Comparison of ENCODE assay signal across 20 mouse cellular contexts in genomic region chr3:82261976-82262375, GRCm38 (mm10).
DNase-seq lines count a peak whose midpoint lies in the region; ATAC-seq and TF ChIP-seq lines count a peak whose summit lies in the region.
"Had no signal": no experiment of that assay in that cellular context is flagged by ENCODE, and none has a peak within 500 bp of the region (broad histone marks: within the 10 kb centered on the region; RNA-seq: fewer than 3 reads in every experiment).

No protein-coding gene starts in this region.

- TF ChIP-seq CTCF in lung, embryonic 14.5 days (IDR thresholded peaks at IDR 0.05; ENCODE audit: low read depth): no peak

- no peaks in the 10 kb centered on the region for H3K27me3 ChIP-seq in lung, embryonic 14.5 days (ENCODE audit: insufficient read depth, low read length)
- no peaks in the 10 kb centered on the region for H3K27me3 ChIP-seq in kidney, embryonic 15.5 days
- no peaks in the 10 kb centered on the region for H3K27me3 ChIP-seq in stomach, embryonic 15.5 days (replicated peaks)
- H3K27me3 ChIP-seq: CH12.LX; embryonic facial prominence, embryonic 15.5 days; limb, embryonic 13.5 days; midbrain, embryonic 15.5 days had no signal

- intact Hi-C loops in heart, postnatal 25 days (cut with DNase I): no loop called here

- H3K27ac ChIP-seq in lung, embryonic 14.5 days (ENCODE audit: low read depth): peak overlapping the region; percentile 4; the same call in 1 of the 2 replicates
- peak overlapping the region; percentile 82; the same call in 1 of the 2 replicates for H3K27ac ChIP-seq in kidney, embryonic 15.5 days
- H3K27ac ChIP-seq in stomach, embryonic 15.5 days: no peak overlapping the region
- H3K27ac ChIP-seq: embryonic facial prominence, embryonic 15.5 days; forebrain, embryonic 10.5 days; gastrocnemius, adult 2 months; limb, embryonic 13.5 days; midbrain, embryonic 15.5 days had no signal

- ATAC-seq in lung, embryonic 14.5 days (ENCODE audit: insufficient read depth): peak; percentile 70
- peak; percentile 75 for ATAC-seq in kidney, embryonic 15.5 days (replicated peaks; ENCODE audit: low FRiP score)
- ATAC-seq in stomach, embryonic 15.5 days (ENCODE audit: insufficient read depth, low FRiP score, low read depth): peak; percentile 43; the same call in 1 of the 2 replicates
- ATAC-seq: liver, postnatal 0 days; midbrain, embryonic 15.5 days had no signal

- H3K9me3 ChIP-seq in lung, embryonic 14.5 days (ENCODE audit: low read depth, low read length): no peaks in the 10 kb centered on the region
- no peaks in the 10 kb centered on the region for H3K9me3 ChIP-seq in kidney, embryonic 15.5 days (replicated peaks)
- no peaks in the 10 kb centered on the region for H3K9me3 ChIP-seq in stomach, embryonic 15.5 days
- H3K9me3 ChIP-seq: embryonic facial prominence, embryonic 15.5 days; forebrain, embryonic 10.5 days; limb, embryonic 13.5 days; midbrain, embryonic 15.5 days had no signal

- no peak overlapping the region for H3K4me2 ChIP-seq in lung, embryonic 14.5 days
- no peak overlapping the region for H3K4me2 ChIP-seq in kidney, embryonic 15.5 days
- no peak overlapping the region for H3K4me2 ChIP-seq in stomach, embryonic 15.5 days
- H3K4me2 ChIP-seq: embryonic facial prominence, embryonic 15.5 days; limb, embryonic 13.5 days; midbrain, embryonic 15.5 days had no signal

- 0 out of 2 replicates have a peak, but pooled peaks cover 4% of the 10 kb centered on the region for H3K4me1 ChIP-seq in lung, embryonic 14.5 days (ENCODE audit: insufficient read depth)
- peaks cover 4% of the 10 kb centered on the region for H3K4me1 ChIP-seq in kidney, embryonic 15.5 days
- no peaks in the 10 kb centered on the region for H3K4me1 ChIP-seq in stomach, embryonic 15.5 days
- H3K4me1 ChIP-seq: embryonic facial prominence, embryonic 15.5 days; forebrain, embryonic 10.5 days; limb, embryonic 13.5 days; midbrain, embryonic 15.5 days had no signal

- no peaks in the 10 kb centered on the region for H3K36me3 ChIP-seq in lung, embryonic 14.5 days (ENCODE audit: insufficient read depth)
- H3K36me3 ChIP-seq in kidney, embryonic 15.5 days: no peaks in the 10 kb centered on the region
- H3K36me3 ChIP-seq in stomach, embryonic 15.5 days: no peaks in the 10 kb centered on the region
- H3K36me3 ChIP-seq: embryonic facial prominence, embryonic 15.5 days; forebrain, embryonic 10.5 days; limb, embryonic 13.5 days; midbrain, embryonic 15.5 days had no signal

- no peak overlapping the region for H3K9ac ChIP-seq in lung, embryonic 14.5 days
- H3K9ac ChIP-seq in kidney, embryonic 15.5 days: no peak overlapping the region
- no peak overlapping the region for H3K9ac ChIP-seq in stomach, embryonic 15.5 days
- H3K9ac ChIP-seq: embryonic facial prominence, embryonic 15.5 days; limb, embryonic 13.5 days; liver, postnatal 0 days; midbrain, embryonic 15.5 days had no signal

- 38% methylated on average over 3 of the region's 3 CpGs for WGBS in lung, embryonic 14.5 days
- WGBS in kidney, embryonic 15.5 days: 53% methylated on average over 3 of the region's 3 CpGs
- 46% methylated on average over 3 of the region's 3 CpGs for WGBS in stomach, embryonic 15.5 days

- H3K4me3 ChIP-seq in lung, embryonic 14.5 days (ENCODE audit: low read depth, low read length): no peak overlapping the region
- no peak overlapping the region for H3K4me3 ChIP-seq in kidney, embryonic 15.5 days (replicated peaks)
- no peak overlapping the region for H3K4me3 ChIP-seq in stomach, embryonic 15.5 days (replicated peaks)
- H3K4me3 ChIP-seq: embryonic facial prominence, embryonic 15.5 days; forebrain, embryonic 10.5 days; gastrocnemius, adult 2 months; heart, adult 2 months; limb, embryonic 13.5 days; midbrain, embryonic 15.5 days had no signal

- DNase-seq in heart, adult 11 months: peak; percentile 91
- DNase-seq in heart, postnatal 25 days (ENCODE audit: low spot score): no peak
- peak; percentile 68 for DNase-seq in lung, embryonic 14.5 days
- no peak for DNase-seq in lung, postnatal 4 days
- no peak for DNase-seq in yolk sac, embryonic 10.5 days (ENCODE audit: low spot score)
- DNase-seq in thymus, postnatal 0 days (ENCODE audit: low spot score): no peak
- DNase-seq: cerebellum, adult 9-10 months; gastrocnemius, adult 2 months; liver, postnatal 0 days; retina, postnatal 1 day; right cerebral cortex, postnatal 4 days; thymus, adult 18-20 months had no signal

Comparison
In these comparisons a context has a peak if more than half of its experiments do, and no peak if none do; other contexts are left out.
1. DNase-seq: peak in heart, adult 11 months (single experiment) and lung, embryonic 14.5 days (single experiment); none in heart, postnatal 25 days (single experiment), lung, postnatal 4 days (0 of 2), yolk sac, embryonic 10.5 days (single experiment) and thymus, postnatal 0 days (single experiment).
2. Peak in every context shown above with its lines, with median percentiles within 50 percentile points of each other: ATAC-seq.